Mouse (Mus musculus) adrenal gland, adult 8-10 months (tissue): ENCODE data around the gene Ttll11. TPM values are rescaled to one million over a fixed set of nuclear protein-coding genes. Genes with fewer than 3 reads are reported as not detected.

Experiments used
- DNase-seq: peaks from one replicate; pipeline ENCODE4 v3.0.0; 2022
- total RNA-seq, 4 experiments: library from RNA; stranded (reverse); gene quantifications; 2 replicates each; pipeline ENCODE4 v1.2.4; 2022

The Ttll11 gene
- total RNA-seq, 4 experiments from 2014 or later: 2.6 to 5.6 (median 4.0) TPM

DNA sequence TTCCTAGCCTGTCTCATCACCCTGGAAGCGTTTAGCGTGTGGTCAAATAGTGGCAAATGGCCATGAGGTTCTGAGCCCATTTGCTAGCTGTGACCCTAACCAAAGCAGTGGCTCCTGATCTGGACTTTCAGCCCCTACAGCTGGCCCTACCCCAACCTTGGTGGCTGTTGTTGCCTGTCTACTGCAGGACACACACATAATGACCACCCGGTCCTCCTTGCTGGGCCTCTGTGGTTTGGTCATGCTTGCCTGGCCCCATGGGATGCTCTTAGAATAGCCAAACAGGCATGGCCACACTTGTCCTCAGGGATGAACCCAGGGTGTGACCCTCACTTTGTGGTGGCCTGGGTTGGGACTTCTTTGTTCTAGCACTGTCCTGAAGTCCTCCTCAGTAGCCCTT lies 80.0 kb downstream of the Ttll11 start:
- no peak for DNase-seq

DNA sequence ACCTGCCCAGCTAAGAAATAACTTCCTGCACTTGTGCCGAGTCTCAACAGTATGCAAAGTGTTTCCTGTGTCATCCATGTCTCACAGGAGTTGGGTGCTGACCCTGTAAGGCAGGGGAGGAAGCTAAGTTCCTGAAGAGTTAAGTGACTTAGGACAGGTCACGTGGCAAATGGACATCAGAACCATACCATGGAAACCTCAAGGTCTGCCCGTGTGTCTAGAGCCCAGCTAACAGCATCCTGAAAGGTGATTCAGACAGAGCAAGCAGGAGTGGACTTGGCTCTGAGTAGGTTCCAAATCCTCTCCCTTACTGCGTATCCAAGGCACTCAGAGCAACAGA lies 80.6 kb downstream of the Ttll11 start:
- DNase-seq: no peak

DNA sequence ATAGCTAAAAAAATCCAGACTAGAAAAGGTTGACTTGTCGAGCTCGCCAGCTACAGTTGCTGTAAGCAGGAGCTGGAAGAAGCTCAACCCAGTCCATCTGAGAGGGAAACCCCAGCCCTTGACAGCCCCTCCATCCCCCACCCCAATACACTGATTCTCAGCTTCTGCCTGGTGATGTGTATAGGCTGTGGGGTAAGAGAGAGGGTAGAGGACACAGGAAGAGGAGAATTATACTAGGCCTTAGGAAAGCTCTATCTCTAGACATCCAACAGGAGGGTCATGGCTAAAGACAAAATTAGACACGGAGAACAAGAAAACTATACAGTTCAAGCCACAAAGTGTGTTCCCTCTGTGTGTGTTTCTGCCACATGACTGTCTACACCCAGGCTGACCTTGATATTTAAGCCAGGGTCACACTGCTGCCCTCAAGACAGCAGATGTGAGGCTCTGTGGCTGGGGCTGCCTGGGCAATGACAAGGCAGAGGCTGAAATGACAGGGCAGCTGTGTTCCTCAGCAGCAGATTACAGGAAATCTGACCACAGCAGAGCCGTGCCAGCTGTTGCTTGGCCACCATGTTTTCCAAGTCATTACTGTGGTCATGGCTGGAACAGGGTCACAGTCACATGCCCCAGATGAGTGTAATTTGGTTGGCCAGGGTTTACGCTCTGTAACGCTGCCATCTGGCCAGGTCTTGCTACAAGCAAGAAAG lies 81.1 kb downstream of the Ttll11 start:
- DNase-seq: peak; percentile 45

DNA sequence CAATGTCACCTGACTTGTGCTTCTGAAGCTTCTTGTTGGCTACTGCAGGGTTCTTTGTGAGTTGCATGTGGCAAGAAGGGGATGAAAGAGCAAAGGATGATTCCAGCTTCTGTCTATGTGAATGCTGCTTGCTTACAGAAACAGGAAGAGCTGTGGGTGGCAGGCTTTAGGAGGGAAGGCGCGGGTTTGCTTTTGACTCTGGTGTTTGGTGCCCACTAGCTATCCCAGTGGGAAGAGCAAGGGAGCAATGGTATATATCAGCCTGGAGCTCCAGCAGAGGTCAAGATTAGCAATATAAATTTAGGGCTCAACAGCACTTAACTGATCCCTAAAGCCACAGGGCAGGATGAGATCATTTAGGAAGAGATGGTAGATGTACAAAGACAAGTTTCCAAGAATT lies 82.6 kb downstream of the Ttll11 start:
- DNase-seq: no peak

DNA sequence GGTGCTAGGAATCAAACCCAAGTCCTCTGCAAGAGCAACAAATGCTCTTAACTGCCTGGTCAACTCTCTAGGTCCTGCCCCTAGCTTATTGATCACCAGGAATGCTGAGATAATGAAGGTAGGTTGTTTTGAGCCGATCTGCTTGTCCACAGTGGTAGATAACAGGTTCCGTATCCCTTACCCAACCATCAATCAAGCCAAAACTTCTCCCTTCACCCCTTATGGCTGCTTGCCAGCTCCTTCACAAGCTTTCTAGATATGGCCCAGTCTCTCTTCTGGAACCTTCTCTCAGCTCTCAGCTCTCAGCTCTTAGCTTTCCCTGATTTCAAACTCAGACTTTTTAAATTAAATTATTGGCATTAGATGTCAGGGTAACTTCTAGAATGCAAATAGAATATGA lies 85.2 kb downstream of the Ttll11 start:
- DNase-seq: no peak

DNA sequence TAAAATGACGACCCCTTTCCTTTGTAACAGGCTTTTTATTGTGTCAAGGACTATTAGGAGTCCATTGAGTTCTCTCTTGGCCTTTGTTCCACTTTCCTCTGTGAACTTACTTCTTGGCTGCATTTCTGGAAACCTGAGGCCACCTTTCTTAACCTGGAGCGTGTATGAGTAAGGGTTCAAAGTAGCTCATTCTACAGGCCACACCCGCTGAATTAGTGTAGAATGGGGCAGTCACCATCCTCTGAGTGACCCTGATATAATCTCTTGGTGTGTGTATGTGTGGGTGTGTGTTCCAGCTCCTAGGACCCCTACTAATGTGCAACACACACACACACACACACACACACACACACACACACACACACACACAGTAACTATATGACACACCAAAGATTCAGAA lies 89.1 kb downstream of the Ttll11 start:
- no peak for DNase-seq

DNA sequence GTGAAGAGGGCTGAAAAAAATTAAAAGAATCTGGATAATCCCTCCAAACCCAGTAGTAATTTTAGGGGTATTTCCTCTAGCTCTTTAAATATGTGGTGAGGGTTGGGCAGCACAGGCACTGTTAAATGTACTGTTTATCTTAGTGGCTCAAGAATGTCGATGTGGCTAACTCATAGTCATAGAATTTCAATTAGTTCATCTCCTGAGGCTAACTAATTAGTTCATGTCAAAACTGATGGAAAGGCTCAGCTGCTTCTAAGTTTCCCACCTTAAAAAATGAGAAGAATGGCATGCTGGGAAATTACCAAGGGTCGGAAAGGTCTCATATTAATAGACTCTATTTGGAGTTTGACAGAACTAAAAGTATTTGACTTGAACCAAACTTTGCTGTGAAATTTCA lies 89.9 kb downstream of the Ttll11 start:
- DNase-seq: no peak

DNA sequence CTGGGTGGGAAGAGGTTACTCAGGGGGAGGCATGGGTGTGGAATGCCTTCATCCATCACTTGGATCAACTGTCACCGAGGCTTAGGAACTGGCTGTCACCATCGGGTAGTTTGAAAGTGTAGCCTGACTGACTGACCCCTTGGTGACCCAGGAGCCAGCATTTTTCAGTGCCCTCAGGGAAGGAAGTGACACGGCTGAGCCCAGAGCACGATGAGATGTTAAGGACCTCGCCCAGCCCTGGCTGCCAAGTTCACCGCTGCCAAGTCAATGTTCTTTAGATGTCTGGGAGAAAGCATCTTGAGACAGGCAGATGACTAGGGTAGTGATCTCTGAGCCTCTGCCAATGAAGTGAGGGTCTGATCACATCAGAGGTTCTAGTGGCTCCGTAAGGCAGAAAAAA lies 95.4 kb downstream of the Ttll11 start:
- no peak for DNase-seq

DNA sequence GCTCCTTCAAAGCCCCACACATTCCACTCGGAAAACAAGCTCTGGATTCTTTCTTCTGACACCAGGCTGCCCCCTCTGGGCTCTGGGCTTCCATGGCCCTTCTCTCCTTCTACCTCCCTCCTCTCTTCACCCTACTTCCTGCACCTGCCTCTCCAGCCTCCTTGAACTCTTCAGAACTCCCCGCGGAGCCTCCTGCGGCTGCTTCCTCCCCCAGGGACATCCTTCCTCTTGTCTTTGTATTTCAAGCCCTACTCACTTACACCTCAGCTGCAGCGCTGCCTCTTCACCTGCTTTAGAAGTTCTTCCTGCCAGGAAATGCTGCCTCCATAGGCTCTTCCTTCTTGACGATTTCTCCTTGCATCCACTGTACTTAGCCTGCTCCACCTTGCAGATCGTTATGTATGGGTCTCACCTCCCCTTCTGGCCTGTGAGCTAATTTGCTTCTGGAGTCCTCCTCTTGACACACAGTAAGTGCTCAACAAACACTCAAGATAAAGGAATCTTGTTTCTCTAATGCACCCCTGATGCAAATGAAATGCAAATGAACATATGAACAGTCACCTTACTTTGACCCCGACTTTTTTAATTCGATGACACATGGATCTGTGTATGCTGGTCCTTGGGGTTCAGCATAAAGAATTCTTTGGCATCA lies 97.3 kb downstream of the Ttll11 start:
- DNase-seq: no peak

DNA sequence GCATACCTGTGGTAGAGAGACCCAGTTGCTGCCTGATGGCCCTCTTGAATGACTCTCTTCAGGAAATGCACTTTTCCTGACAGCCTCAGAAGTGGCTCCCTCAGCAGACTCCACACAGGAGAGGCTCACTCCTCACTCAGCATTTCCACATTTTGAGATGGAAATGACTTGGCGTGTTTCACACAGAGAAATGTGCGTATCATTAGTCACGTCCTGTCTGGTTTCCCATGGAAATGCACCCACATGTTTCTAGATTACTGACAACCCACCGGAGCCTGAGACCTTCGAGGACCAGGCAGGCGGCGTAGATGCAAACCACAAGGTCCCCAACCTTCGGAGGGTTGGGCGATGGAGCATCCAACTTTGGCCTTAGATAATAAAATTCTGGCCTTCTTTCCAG lies 97.8 kb downstream of the Ttll11 start:
- DNase-seq: no peak

DNA sequence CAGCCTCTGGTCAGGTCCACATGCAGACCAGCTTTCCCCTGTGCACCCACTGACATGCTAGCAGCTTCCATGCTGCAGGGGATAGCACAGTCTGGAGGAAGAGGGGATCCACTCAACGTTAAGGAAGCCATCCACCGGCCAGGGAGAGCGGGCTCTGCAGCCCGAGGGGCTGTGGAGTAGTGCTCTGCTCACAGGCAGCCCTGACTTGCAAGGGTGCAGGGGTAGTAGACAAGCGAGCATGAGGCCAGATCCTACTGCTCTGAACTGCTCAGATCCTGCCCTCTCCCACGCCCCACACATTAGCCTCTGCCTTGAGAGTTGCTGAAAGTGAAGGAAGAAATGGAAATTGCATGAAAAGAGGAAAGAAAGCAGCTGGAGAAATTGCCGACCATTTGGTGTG lies 99.4 kb downstream of the Ttll11 start:
- DNase-seq: no peak

DNA sequence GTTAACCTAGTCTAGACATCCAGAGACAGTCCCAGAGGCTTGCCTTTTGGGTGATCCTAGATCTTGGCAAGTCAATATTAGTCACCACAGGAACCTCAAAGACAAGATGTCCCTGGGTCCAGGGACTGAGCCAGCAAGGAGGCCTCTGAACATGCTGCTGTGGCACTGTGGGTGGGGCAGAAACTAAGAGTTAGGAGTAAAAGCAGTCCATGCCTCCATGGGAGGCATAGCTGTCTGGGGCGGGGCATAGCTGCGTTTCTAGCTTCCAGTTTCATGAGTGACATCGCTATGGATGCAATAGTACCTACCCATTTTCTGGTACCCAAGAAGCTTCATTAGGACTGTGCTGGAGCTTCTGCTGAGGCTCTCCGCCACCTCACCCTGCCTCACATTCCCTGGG lies 99.8 kb downstream of the Ttll11 start:
- DNase-seq: no peak

DNA sequence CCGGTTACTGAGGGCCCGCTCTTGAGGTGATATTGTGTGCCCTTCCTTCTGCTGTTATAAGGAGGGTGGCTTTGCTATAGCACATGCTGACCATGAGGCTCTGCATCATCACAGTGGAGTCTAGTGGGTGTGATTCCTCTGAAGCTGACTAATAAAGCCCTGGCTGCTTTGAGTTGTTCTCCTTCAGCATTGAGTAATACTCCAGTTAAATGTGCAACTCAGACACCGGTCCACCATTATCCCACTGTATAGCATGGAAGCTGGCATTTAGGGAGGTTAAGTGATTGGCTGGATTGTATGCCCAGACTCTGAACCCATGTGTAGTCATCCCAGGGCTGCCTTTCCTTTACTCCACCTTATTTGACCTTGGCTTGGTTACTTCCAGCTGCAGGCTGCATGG lies 101.2 kb downstream of the Ttll11 start:
- DNase-seq: no peak

DNA sequence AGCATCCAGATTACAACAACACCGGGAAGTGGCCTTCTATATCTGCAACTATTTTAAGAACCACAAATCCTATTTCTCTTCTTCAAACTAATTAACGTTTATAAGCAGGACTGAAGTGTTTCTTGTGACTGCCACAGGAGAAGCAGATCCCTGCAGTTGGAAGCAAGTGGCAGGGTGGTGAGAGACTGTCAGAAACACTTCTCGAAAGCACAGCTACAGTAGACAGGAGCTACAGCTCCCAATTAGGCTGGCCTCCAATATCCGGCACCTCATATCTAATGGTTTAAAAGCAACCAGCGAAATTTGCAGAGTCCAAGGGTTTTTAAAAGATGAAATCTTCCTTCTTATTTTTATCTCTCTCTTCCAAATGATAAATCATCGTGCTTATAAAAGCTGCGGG lies 104.1 kb downstream of the Ttll11 start:
- DNase-seq: no peak

DNA sequence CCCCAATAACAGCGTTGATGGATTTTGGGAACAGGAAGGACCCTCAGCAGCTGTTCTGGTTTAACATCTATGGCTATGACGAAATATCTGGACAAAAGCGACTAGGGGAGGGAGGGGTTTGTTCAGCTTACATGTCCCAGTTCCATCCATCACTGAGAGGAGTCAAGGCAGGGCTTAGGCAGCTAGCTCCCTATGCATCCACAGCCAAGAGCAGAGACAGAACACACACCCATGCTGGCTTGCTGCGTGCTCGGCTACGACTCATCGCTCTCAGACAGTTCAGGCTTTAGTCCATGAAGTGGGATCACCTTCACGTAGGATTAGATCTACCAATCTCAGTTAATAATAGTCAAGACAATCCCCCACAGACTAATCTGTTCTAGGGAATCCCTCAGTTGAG lies 105.3 kb downstream of the Ttll11 start:
- DNase-seq: no peak

DNA sequence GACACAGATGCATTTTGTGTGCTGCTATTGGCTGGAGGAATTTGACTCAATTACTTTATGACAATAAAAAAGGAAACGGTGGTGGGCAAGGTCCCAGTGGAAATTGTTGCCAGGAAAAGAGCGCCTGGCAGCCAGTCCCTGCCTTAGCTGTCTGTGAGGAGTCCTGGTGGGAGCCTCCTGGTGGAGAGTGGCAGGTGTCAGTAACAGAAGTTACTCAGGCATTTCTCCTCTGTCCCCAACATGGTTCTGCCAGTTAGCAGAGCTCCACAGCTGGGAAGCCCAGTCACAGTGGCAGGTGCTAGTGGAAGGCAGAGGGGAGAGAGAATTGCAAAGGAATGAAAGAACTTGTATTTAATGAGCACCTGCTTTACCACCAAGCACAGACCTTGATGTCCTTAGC lies 110.5 kb downstream of the Ttll11 start:
- no peak for DNase-seq

DNA sequence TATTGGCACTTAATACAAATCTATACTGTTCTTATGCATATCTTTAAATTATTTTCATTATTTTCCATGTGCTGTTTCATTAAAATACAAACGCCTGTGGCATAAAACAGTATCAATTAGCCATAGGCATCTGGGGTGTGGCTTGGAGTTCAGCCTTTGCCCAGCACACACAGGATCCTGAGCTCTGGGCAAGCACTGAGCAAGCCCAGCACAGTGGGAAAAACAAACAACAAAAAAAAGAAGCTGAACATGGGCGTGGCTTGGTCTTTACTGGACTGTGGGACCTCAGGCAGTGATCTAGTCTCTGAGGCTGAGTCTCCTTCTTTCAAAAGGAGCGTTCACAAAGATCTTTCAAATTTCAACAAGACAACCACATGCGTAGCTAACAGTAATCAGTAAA lies 116.4 kb downstream of the Ttll11 start:
- no peak for DNase-seq

DNA sequence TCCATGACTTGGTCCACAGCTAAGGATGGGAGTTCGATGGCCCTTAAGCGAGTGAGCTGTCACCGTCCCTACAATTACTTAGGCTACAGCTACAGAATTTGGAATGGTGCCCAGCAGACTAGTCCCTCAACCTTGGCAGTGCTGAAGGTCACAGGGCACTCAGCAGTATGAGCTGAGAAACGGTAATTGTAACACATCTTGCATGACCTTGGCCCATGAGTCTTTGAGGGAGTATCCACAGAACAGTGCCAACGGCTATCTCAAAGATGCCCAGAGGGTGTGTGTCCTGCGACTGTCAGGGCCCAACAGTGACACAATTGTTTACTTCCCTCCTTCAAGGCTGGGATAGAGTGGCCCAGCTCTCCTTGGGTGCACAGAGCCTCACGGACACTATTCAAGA lies 118.5 kb downstream of the Ttll11 start:
- DNase-seq: peak; percentile 81

DNA sequence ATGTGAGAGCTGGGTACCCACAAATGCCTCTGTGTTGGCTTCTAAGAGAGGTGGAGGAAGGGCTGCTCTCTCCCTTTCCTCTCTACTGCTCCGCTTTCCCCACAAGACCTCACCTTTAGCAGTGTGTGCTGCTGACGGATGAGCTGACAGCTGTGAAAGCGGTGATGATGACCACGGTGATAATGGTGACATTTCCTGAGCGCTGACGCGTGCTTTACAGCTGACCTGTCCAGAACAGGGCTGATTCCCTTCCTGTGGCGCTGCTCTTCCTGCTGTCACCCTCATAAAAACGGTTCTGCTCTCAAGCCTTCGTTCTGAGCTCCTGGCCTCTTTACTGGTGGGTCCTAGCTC lies 119.3 kb downstream of the Ttll11 start:
- no peak for DNase-seq

DNA sequence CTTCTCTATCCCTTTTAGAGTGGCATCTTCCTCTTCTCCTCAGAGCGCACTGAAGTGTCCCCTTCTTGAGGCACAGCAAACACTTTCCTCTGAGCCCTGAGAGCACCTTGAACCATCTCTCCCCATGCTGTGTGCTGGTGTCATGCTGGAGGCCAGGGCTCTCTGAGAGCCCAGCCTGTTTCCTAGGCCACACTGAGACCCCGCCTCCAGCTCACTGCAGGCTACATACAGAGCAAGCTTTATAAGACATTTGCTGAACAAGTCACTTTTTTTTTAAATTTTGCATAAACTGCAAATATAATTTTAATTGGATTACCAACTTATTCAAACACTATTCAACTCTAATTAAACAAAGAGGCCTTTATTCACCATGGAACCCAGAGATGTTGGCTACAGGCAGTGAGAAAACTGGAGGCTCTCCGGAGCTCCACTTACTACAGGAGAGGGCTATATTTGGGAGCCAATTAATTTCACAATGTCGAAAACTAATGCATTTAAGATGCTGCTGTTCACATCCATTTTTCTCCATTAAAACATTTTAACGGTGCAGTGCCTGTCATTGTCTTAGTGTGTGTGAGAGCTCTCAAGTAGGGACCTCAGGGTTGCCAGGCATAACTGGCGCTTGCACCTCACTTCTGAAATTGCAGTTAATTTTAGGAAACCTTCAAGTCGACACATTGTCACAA lies 119.9 kb downstream of the Ttll11 start:
- no peak for DNase-seq

DNA sequence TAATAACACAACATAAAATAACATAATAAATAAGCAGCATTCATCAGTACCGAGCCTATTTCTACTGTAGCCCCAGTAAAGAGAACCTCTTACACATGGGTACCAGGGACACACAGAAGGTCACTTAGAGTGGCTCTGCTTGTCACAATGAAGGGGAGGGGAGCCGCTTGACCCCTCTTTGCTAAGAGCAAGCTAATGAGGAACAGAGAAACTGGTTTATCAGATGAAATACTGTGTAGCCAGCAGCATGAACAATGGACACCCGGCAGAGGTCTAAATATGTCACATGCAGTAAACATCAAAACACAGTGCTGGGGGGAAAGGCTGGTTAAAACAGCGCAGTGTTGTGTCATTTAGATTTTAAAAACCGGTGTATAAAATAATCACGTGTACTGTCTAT lies 121.4 kb downstream of the Ttll11 start:
- no peak for DNase-seq

DNA sequence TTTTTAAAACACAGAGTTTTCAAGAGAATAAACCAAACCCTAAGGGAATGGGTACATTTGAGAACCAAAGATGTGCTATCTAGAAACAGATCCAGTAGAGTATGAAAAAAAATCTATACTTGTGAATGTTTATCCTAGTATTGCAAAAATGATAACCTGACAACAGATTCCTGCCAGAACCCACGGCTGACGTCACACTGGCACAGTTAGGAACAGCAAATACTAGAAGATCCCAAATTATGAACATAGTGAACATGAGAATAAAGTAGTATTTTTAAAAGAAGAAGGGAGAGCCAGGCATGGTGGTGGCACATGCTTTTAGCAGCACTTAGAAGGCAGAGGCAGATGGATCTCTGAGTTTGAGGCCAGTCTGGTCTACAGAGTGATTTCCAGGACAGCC lies 122.8 kb downstream of the Ttll11 start:
- DNase-seq: no peak

DNA sequence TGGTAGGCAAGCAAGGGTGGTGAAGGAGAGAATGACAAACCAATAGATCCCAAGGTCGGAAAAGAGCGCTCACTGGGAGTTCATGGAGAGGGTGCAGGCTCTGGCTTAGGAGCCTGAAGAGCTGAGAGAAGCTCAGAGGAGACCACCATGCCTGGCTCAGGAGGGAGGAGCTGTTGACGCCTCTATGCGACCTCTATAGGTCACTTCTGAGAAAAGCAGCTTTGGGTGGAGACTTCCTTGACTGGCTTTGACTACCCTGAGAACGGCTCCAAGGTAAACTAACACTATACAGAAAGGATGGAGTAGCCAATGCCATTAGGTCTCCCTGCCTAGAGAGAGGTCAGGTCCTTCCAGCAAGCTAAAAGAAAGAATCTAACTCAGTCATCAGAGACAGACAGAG lies 124.8 kb downstream of the Ttll11 start:
- no peak for DNase-seq

DNA sequence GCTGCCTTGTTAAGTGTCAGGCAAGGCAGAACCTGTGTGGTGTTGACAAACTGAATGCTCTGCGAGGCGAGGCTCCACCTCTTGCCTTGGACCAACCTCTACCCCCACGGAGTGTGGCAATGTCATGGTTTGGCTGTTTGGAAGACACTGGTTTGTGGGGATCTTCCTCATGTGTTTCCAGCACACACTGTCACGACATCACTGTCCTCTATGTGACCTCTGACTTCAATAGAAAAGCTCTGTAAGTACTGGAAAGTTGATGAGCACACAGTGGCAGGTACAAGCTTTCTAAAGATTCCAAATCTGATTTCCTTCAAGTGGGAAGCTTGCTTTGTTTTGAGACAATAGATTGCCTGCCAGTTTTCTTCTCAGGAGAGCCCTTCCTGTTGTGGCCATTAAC lies 126.7 kb downstream of the Ttll11 start:
- no peak for DNase-seq

DNA sequence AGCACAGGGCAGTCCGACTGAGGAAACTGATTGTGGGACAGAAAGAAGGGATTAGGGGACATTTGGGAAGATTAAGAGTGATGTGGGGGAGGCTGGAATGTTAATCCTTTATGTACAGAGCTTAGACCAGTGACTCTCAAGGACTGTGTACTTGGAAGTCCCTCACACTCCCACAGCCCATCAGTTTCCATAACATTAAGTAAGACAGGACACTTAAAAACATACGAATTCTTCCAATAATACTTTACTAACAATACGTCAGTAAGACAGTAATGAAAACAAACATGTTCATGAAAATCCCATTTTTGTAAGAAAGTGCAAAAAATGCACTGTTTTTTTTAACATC lies 127.6 kb downstream of the Ttll11 start:
- DNase-seq: no peak
